Comparison of ENCODE assay signal across 15 mouse cellular contexts in genomic region chr1:189405221-189405620, GRCm38 (mm10). TPM values are rescaled to one million over a fixed set of nuclear protein-coding genes. Genes with fewer than 3 reads are reported as not detected.
DNase-seq lines count a peak whose midpoint lies in the region; ATAC-seq lines count a peak whose summit lies in the region.
"Had no signal": no experiment of that assay in that cellular context is flagged by ENCODE, and none has a peak within 500 bp of the region (broad histone marks: within the 10 kb centered on the region; RNA-seq: fewer than 3 reads in every experiment).

No protein-coding gene starts in this region.

- H3K9ac ChIP-seq in lung, embryonic 16.5 days (ENCODE audit: low read length), result no peak overlapping the region
- H3K9ac ChIP-seq: embryonic facial prominence, embryonic 12.5 days; forebrain, embryonic 15.5 days; limb, embryonic 13.5 days had no signal

- H3K27ac ChIP-seq in lung, embryonic 16.5 days (ENCODE audit: low read length), result no peak overlapping the region; the same call in 1 of the 2 replicates
- H3K27ac ChIP-seq: embryonic facial prominence, embryonic 12.5 days; forebrain, embryonic 15.5 days; limb, embryonic 13.5 days had no signal

- H3K4me3 ChIP-seq in lung, embryonic 16.5 days (ENCODE audit: low read length), result no peak overlapping the region
- H3K4me3 ChIP-seq: embryonic facial prominence, embryonic 12.5 days; forebrain, embryonic 15.5 days; limb, embryonic 13.5 days had no signal

- no peak overlapping the region for H3K4me2 ChIP-seq in lung, embryonic 16.5 days (ENCODE audit: low read depth, low read length)
- H3K4me2 ChIP-seq: embryonic facial prominence, embryonic 12.5 days; forebrain, embryonic 15.5 days; limb, embryonic 13.5 days had no signal

- no peaks in the 10 kb centered on the region for H3K9me3 ChIP-seq in lung, embryonic 16.5 days (ENCODE audit: control insufficient read depth, low read length)
- H3K9me3 ChIP-seq: embryonic facial prominence, embryonic 12.5 days; forebrain, embryonic 15.5 days; limb, embryonic 13.5 days had no signal

- H3K36me3 ChIP-seq in lung, embryonic 16.5 days (ENCODE audit: control insufficient read depth, insufficient read depth, low read length), result no peaks in the 10 kb centered on the region
- H3K36me3 ChIP-seq: embryonic facial prominence, embryonic 12.5 days; forebrain, embryonic 15.5 days; limb, embryonic 13.5 days had no signal

- intact Hi-C loops in left cerebral cortex, postnatal 10 days (cut with DNase I), result no loop called here

- peaks cover 16% of the 10 kb centered on the region for H3K4me1 ChIP-seq in lung, embryonic 16.5 days (replicated peaks; ENCODE audit: control insufficient read depth, insufficient read depth, low read length)
- H3K4me1 ChIP-seq: forebrain, embryonic 15.5 days had no signal

- peak; percentile 86 for ATAC-seq in lung, embryonic 16.5 days (ENCODE audit: low read depth)
- no peak for ATAC-seq in megakaryocyte progenitor cell, adult 5-6 weeks (replicated peaks; ENCODE audit: poor library complexity)
- ATAC-seq: forebrain, embryonic 15.5 days had no signal

- peak; percentile 4 to 17 for DNase-seq in adrenal gland, postnatal 36 days
- DNase-seq in adrenal gland, postnatal 4 days (ENCODE audit: low spot score in 2 of 2), result no peak
- peak; percentile 64 for DNase-seq in 3T3-L1 (ENCODE audit: low read depth, low spot score)
- peak; percentile 32 for DNase-seq in heart, adult 8-10 months (ENCODE audit: low spot score)
- DNase-seq in retina, postnatal 1 day, result no peak
- no peak for DNase-seq in left cerebral cortex, postnatal 10 days (ENCODE audit: extremely low spot score in 1 of 2, low spot score in 2 of 2)
- DNase-seq: cerebellum, adult 18-20 months; kidney, postnatal 10 days had no signal

- no peaks in the 10 kb centered on the region for H3K27me3 ChIP-seq in lung, embryonic 16.5 days (ENCODE audit: control insufficient read depth, insufficient read depth, low read depth, low read length)
- H3K27me3 ChIP-seq: embryonic facial prominence, embryonic 12.5 days; forebrain, embryonic 15.5 days; limb, embryonic 13.5 days had no signal

- WGBS in lung, embryonic 16.5 days, result 32% methylated on average over 10 of the region's 10 CpGs

RNA-seq across cellular contexts. Expression of gene Kcnk2, which starts 3.1 kb away (rescaled TPM):
- total RNA-seq in adrenal gland, postnatal 36 days (2021), result 10 to 100 TPM; 16.1 to 18.6 TPM
- 10 to 100 TPM; 22.9 to 29.2 TPM for total RNA-seq in adrenal gland, postnatal 4 days (2021)
- 1 to 10 TPM; 1.5 to 5.0 (median 2.5) TPM for total RNA-seq in heart, adult 8-10 months (2022)
- 4.2 TPM in 2 replicates for polyA plus RNA-seq in lung, embryonic 16.5 days (2015; fragmentation: Nextera tagmentation; extraction: Ambion mirVana)
- total RNA-seq in megakaryocyte progenitor cell, adult 5-6 weeks (2015), result not detected in 2 replicates
- total RNA-seq in megakaryocyte progenitor cell, adult 5-6 weeks (2017), result not detected in 2 replicates
- total RNA-seq in left cerebral cortex, postnatal 10 days (2021), result 10 to 100 TPM; 71.0 to 81.6 TPM
- total RNA-seq: granulocyte monocyte progenitor cell, adult 5-6 weeks; MEL had no signal

Comparison
In these comparisons a context has a peak if more than half of its experiments do, and no peak if none do; other contexts are left out.
1. DNase-seq: peak in adrenal gland, postnatal 36 days (2 of 2), 3T3-L1 (single experiment) and heart, adult 8-10 months (single experiment); none in adrenal gland, postnatal 4 days (0 of 2), retina, postnatal 1 day (single experiment) and left cerebral cortex, postnatal 10 days (0 of 2).